Mouse (Mus musculus): Measurements from ENCODE around the gene Usp2. TPM values are rescaled to one million over a fixed set of nuclear protein-coding genes. Genes with fewer than 3 reads are reported as not detected.

Usp2 gene
- polyA plus RNA-seq, 1 experiment from 2014 or later: 4.4 TPM

GRCm38 (mm10) chr9:44144718-44145060 is 77.9 kb downstream of the Usp2 start:
- no peaks in the 10 kb centered on the region for H3K27me3 ChIP-seq (replicated peaks; ENCODE audit: control insufficient read depth, insufficient read depth, low read length)
- H3K4me3 ChIP-seq (ENCODE audit: low read depth, low read length): no peak overlapping the region
- ATAC-seq (replicated peaks; ENCODE audit: low FRiP score) (no peak), DNase-seq (ENCODE audit: low spot score) (no peak)
- H3K36me3 ChIP-seq (ENCODE audit: control insufficient read depth, insufficient read depth, low read length): peaks cover 16% of the 10 kb centered on the region; the same call in 1 of the 2 replicates
- no peaks in the 10 kb centered on the region for H3K9me3 ChIP-seq (ENCODE audit: control insufficient read depth, low read length)
- no peaks in the 10 kb centered on the region for H3K4me1 ChIP-seq (replicated peaks; ENCODE audit: control insufficient read depth, insufficient read depth, low read length)
- H3K4me2 ChIP-seq: no peak overlapping the region
- no peak overlapping the region for H3K9ac ChIP-seq (ENCODE audit: low read depth, low read length)
- H3K27ac ChIP-seq (ENCODE audit: low read depth, low read length): no peak overlapping the region

Other genes with a start within 250 kb of the Usp2 start
- gene Thy1, start 23.6 kb upstream of the Usp2 start, polyA plus RNA-seq (2014; fragmentation: Nextera tagmentation; extraction: Ambion mirVana): 0.18 TPM in 1 of 2 replicates, not detected in the other
- 0.14 TPM in 1 of 2 replicates, not detected in the other for gene Mfrp, start 34.7 kb downstream of the Usp2 start, polyA plus RNA-seq (2014; fragmentation: Nextera tagmentation; extraction: Ambion mirVana)
- 0.13 and 0.26 TPM in 2 replicates for gene C1qtnf5, start 40.2 kb downstream of the Usp2 start, polyA plus RNA-seq (2014; fragmentation: Nextera tagmentation; extraction: Ambion mirVana)
- gene Gm49380, start 46.5 kb downstream of the Usp2 start, polyA plus RNA-seq (2014; fragmentation: Nextera tagmentation; extraction: Ambion mirVana): not detected in 2 replicates
- gene Rnf26, start 46.5 kb downstream of the Usp2 start, polyA plus RNA-seq (2014; fragmentation: Nextera tagmentation; extraction: Ambion mirVana): 61.1 and 62.3 TPM in 2 replicates
- gene Mcam, start 67.4 kb downstream of the Usp2 start, polyA plus RNA-seq (2014; fragmentation: Nextera tagmentation; extraction: Ambion mirVana): 12.0 and 13.0 TPM in 2 replicates
- gene Cbl, start 167.0 kb downstream of the Usp2 start, polyA plus RNA-seq (2014; fragmentation: Nextera tagmentation; extraction: Ambion mirVana): 12.0 and 12.7 TPM in 2 replicates
- not detected in 2 replicates for gene Ccdc153, start 173.7 kb downstream of the Usp2 start, polyA plus RNA-seq (2014; fragmentation: Nextera tagmentation; extraction: Ambion mirVana)
- 0.10 TPM in 1 of 2 replicates, not detected in the other for gene Pdzd3, start 184.4 kb downstream of the Usp2 start, polyA plus RNA-seq (2014; fragmentation: Nextera tagmentation; extraction: Ambion mirVana)
- 4.3 and 4.9 TPM in 2 replicates for gene Nlrx1, start 201.6 kb downstream of the Usp2 start, polyA plus RNA-seq (2014; fragmentation: Nextera tagmentation; extraction: Ambion mirVana)
- 11.6 and 13.8 TPM in 2 replicates for gene Abcg4, start 221.6 kb downstream of the Usp2 start, polyA plus RNA-seq (2014; fragmentation: Nextera tagmentation; extraction: Ambion mirVana)
- gene Hinfp, start 238.7 kb downstream of the Usp2 start, polyA plus RNA-seq (2014; fragmentation: Nextera tagmentation; extraction: Ambion mirVana): 19.3 and 20.2 TPM in 2 replicates

All from liver, embryonic 11.5 days (tissue).